Mouse (Mus musculus) bone marrow macrophage, adult 2 months (primary cell): Measurements from ENCODE around the gene 4930558K02Rik.

Experiments used
- CTCF ChIP-seq: IDR thresholded peaks from 2 replicates; pipeline ENCODE4 v1.5.1; 2012; ENCODE audit warnings: low read depth, mild to moderate bottlenecking, low read length, moderate library complexity
- POLR2A ChIP-seq: IDR thresholded peaks from 2 replicates; pipeline ENCODE4 v1.6.1; 2012; ENCODE audit warnings: mild to moderate bottlenecking, low read depth, low read length, borderline replicate concordance

- TF ChIP-seq CTCF, result no peak
- no peak for TF ChIP-seq POLR2A
These were observed 59.8 kb downstream of the 4930558K02Rik start for GRCm38 (mm10) chr1:161919594-161919993.
